Mouse (Mus musculus) ZHBTc4 (cell line): Measurements from ENCODE around the gene Top1.
"Not testable (repeated sequence)": the region's sequence is repeated elsewhere in the genome, so short reads cannot be mapped to it uniquely, and the experiment has no call there.

Experiments used
- DNase-seq: peaks from one replicate; pipeline ENCODE4 v3.0.0-alpha.2; 2011; ENCODE audit warnings: low read depth, low spot score

Top1 gene

GRCm38 (mm10) chr2:160630872-160631597 lies 14.7 kb upstream of the Top1 start:
- DNase-seq: no peak

GRCm38 (mm10) chr2:160639911-160640717 lies 5.6 kb upstream of the Top1 start:
- no peak for DNase-seq

- DNase-seq: no peak
Observed at GRCm38 (mm10) chr2:160641176-160641575, 4.5 kb upstream of the Top1 start.

- DNase-seq: peak; percentile 66
Observed at GRCm38 (mm10) chr2:160646144-160646844, 606 bp downstream of the Top1 start.

GRCm38 (mm10) chr2:160646845-160647178 lies 1.1 kb downstream of the Top1 start:
- DNase-seq: peak; percentile 45

- DNase-seq: no peak
Observed at GRCm38 (mm10) chr2:160648097-160648496, 2.4 kb downstream of the Top1 start.

GRCm38 (mm10) chr2:160649072-160649471 lies 3.4 kb downstream of the Top1 start:
- DNase-seq: no peak

- DNase-seq: no peak
Observed at GRCm38 (mm10) chr2:160651165-160651564, 5.5 kb downstream of the Top1 start.

- no peak for DNase-seq
Observed at GRCm38 (mm10) chr2:160653218-160653617, 7.5 kb downstream of the Top1 start.

GRCm38 (mm10) chr2:160655561-160655960 lies 9.9 kb downstream of the Top1 start:
- DNase-seq: no peak

GRCm38 (mm10) chr2:160656234-160656633 lies 10.5 kb downstream of the Top1 start:
- DNase-seq: peak; percentile 95

- DNase-seq: no peak
Observed at GRCm38 (mm10) chr2:160657801-160658442, 12.2 kb downstream of the Top1 start.

GRCm38 (mm10) chr2:160658811-160659210 lies 13.1 kb downstream of the Top1 start:
- DNase-seq: no peak

GRCm38 (mm10) chr2:160664421-160664820 lies 18.7 kb downstream of the Top1 start:
- no peak for DNase-seq

- not testable (repeated sequence) for DNase-seq
Observed at GRCm38 (mm10) chr2:160664986-160665385, 19.3 kb downstream of the Top1 start.

- DNase-seq: no peak
Observed at GRCm38 (mm10) chr2:160667259-160667658, 21.6 kb downstream of the Top1 start.

GRCm38 (mm10) chr2:160700271-160700670 lies 54.6 kb downstream of the Top1 start:
- DNase-seq: peak; percentile 26

GRCm38 (mm10) chr2:160701603-160702002 lies 55.9 kb downstream of the Top1 start:
- DNase-seq: no peak

GRCm38 (mm10) chr2:160702824-160703223 lies 57.1 kb downstream of the Top1 start:
- DNase-seq: no peak

- DNase-seq: no peak
Observed at GRCm38 (mm10) chr2:160707673-160708072, 62.0 kb downstream of the Top1 start.

- no peak for DNase-seq
Observed at GRCm38 (mm10) chr2:160715463-160716030, 69.9 kb downstream of the Top1 start.

GRCm38 (mm10) chr2:160717269-160717668 lies 71.6 kb downstream of the Top1 start:
- DNase-seq: peak; percentile 76
